Mouse (Mus musculus): Measurements from ENCODE around the gene Rassf10. TPM values are rescaled to one million over a fixed set of nuclear protein-coding genes. Genes with fewer than 3 reads are reported as not detected.
"Not testable (repeated sequence)": the region's sequence is repeated elsewhere in the genome, so short reads cannot be mapped to it uniquely, and the experiment has no call there.

Rassf10 gene
- 1 to 10 TPM in 1 of 2 experiments, under 1 TPM in 1; 0.61 to 4.0 TPM for total RNA-seq (2021)
- long read RNA-seq, experiment 1, partial matches to known transcripts = 0 of 1 reads
- long read RNA-seq, experiment 1, other reads (novel, unspliced or antisense) = 0 of 1 reads
- long read RNA-seq, experiment 2, transcript Rassf10-201 (1 exons, 3,496 nt) = major isoform, 20 of 20 reads
- long read RNA-seq, experiment 2, partial matches to known transcripts = 0 of 20 reads
- long read RNA-seq, experiment 2, other reads (novel, unspliced or antisense) = 0 of 20 reads

DNA sequence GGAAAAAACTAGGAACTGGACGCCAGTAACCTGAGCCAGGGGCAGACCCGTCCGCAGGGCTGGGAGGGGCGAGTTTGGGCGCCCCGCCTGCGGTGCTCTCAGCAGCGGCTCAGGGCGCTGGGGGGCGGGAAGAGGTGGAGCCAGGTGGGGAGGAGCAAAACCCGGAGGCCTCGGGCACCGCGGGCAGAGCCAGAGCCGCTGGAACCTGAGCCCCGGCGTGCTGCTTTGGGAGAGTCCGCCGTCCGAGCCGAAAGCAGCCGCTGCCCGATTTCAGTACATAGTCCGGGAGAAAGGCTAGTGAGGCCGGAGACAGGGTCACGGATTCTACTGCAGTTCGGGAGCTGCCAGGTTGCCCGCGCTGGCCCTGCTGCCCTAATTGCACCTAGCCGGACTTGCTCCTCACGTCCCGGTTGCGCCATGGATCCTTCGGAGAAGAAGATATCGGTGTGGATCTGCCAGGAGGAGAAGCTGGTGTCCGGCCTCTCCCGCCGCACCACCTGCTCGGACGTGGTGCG is at the start of gene Rassf10:
Gene Rassf10 (plus strand): TSS at position 186 of the 515 bp plus-strand sequence.
- peak; percentile 71 to 93 for DNase-seq (ENCODE audit: low spot score in 2 of 2)

DNA sequence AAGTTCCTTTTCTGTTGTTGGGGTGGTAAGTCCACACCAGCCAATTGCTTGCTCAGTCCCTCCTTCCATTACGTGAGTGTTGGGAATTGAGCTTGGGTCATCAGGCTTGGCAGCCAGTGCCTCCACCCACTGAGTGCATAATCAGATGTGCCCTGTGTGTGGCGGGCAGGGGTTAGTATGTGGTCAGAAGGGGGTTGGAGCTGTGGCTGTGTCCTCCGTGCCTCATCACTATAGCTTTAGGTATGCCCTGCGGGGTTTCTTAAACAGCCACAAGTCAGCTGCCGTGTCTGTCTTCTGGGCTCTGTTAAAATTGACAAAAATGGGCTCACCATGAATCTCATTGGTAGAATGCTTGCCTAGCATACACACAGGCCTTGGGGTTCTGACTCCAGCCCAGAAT is 46.9 kb upstream of the Rassf10 start:
- no peak for DNase-seq (ENCODE audit: low spot score in 2 of 2)

DNA sequence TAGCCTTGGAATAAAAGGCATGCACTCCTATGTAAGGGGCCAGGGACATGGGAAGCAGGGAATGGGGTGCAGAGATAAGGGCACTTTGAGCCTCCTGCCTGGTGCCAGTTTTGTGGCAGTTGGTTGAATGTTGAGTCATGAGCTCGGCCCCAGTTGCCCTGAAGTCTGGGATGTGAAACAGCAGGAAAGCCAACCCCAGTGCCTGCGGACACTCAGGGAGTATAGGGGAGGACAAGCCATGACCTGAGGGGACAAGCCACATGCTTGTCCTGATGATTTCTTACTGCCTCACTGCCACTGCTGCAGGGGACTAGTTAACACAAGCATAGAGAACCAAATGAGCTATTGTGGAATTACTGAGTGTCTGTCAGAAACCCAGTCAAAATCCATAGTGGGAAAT is 46.3 kb upstream of the Rassf10 start:
- no peak for DNase-seq (ENCODE audit: low spot score in 2 of 2)

DNA sequence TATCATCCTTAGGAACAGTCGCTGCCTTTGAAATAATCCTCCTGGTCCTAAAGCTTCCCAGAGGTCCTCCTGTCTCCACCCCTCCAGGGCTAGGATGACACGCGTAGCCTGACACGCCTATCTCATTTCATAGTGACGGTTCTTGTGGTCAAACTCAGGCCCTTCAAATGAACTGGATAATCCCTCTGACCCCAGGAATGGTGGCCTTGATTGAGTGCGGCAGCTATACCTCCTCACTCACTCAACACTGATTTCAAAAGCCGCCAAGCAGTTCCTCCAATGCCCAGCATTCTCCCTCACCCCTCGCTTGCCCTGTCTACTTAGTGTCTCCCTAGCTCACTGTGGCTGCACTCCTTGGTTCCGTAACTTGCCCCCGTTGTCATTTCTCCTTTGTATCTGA is 44.6 kb upstream of the Rassf10 start:
- no peak for DNase-seq (ENCODE audit: low spot score in 2 of 2)

DNA sequence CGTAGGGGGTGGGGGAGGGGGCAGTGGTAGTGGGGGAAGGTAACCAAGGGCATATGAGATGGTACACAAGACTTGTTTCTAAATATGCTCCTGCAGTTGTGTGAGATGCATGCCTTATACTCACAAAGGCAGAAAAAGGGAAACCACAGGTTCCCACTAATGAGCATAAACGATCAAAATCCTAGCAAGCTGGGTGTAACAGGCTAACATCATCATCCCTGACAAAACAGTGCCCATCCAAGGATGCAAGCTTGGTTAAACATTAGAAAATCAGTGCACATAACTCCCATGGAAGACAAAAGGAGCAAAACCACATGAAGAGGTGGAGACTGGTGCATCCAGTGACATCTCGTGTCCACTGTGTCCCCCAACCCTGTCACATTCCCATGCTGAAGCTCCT is 40.8 kb upstream of the Rassf10 start:
- DNase-seq (ENCODE audit: low spot score in 2 of 2) = no peak

DNA sequence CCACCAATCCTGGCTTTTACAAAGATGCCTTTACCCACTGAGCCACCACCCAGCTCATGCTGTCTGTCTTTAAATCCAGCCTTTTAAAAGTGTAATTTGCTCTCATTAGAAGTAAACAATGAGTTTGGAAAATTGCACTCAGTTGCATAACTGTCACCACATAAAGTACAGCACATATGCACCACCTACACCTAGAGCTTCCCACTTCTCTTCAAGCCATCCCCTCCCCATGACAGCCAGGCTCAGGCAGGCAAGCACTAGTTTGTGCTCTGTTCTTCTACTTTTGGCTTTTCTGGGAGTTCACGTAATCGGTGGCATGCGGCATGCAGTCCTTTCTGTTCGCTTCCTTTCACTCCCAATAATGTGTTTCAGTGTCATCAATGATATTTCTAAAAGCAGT is 38.2 kb upstream of the Rassf10 start:
- DNase-seq (ENCODE audit: low spot score in 2 of 2) = no peak

DNA sequence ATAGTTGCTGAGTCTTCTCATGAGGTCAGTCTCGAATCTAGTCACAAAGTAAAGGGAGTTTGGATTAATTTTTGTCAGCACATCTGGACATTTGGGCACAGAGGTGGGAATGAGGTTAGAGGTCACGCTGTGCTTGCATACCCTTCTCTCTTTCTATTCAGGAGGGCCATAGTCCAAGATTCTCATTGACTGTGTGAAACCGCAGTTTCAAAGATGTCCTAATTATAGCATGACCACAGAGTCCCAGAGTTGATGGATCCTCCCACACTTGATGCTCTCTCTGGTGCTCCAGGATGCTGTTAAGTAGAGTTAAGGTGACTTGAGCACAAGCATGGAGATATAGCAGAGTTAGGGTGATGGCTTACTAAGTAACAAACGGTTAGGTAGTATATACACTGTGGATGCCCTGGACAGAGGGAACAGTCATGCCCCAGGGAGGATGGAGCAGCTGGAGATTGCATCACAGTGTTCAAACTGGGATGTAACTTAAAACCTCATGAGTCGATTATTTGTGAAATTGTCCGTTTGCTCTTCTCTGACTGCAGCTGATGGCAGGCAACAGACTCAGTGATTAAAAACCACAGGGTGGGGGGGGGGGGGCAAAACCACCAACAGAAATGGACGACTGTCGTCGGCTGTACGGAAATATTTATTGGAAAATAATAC is 36.0 kb upstream of the Rassf10 start:
- no peak for DNase-seq (ENCODE audit: low spot score in 2 of 2)

DNA sequence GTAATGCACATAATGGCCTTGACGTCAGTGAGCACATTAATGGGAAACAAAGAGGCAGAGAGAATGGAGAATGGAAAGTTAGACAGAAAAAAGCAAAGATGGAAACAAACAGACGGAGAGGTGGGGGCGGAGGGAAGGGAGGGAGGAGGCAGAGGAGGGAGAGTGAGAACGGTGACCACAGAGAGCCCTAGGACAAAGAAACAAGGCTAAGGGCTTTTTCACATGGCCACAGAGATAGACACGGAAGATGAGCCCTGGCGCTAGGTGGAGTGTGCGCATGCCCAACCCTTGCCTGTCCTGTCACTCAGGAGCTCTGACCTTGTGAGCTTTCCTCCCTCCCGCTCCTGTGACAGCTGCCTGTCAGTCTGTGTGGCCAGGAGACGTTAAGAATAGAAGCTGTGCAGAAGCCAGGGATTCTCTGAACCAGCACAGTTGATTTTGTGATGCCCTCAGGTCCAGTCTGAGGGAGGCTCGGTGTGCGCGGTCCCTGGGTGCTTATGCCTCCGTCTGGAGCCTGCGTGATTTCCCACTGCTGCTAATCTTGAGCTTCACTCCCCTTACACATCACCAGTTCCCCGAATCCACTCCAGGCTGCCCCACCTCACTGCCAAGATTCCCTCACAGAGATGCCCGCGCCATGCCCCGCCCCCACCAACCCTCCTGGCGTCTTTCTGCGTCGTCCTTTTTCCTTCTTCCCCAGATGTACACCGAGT is 35.3 kb upstream of the Rassf10 start:
- DNase-seq (ENCODE audit: low spot score in 2 of 2) = peak; percentile 32 to 41

DNA sequence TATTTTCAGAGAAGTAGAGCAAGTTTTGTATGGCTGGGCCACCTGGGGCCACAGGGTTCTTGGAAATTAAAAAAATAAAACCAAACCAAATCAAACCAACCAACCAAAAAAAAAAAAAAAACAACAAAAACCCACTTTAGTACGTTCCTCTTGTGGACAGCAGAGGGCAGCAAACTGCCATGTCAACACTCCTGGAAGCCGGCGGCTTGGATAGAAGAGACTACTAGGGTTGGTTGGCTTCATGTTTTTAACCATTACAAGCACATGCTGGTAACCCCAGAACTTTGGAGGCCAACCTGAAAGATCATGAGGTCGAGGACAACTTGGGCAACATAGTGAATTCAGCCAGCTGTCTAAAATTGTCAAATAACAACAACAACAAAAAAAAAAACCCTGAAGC is 33.9 kb upstream of the Rassf10 start:
- peak; percentile 39 to 54 for DNase-seq (ENCODE audit: low spot score in 2 of 2)

DNA sequence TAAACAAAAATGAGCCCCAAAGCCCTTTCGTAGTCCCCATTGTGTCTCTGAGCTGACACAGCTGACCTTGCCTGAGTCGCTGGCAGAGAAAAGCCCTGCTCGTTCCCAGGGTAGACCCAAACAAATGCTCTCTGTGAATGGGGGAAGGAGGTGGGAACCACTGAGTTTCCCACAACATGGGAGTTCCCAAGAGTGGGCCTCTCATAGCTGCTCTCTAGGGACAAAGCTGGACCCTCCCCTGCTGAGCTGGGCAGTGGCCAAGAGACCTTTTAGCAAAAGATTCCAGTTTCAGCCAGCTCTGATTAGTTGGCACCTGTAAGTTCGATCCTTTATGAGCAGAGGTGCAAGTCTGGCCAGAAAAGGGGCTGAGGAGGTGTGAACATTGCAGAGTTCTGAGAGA is 31.0 kb upstream of the Rassf10 start:
- DNase-seq (ENCODE audit: low spot score in 2 of 2) = no peak

DNA sequence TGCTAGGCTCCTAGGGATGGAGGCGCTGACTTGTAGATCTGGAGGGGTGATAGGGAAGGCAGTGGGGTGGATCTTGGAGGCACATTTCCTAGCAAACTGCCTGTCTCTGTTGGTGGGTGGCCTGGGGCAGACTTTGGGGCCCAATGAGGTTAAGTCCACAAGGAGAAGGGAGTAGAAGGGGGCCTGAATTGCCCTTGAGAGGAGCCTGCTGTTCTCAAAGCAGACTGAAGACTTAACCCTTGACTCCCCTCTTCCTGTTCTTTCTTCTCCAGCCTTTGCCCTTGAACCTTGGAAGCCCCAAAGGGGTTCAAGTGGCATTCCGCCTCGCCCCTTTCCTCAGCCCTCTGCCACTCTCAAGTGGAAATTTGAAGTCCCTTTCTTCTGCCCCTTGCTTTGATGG is 30.1 kb upstream of the Rassf10 start:
- no peak for DNase-seq (ENCODE audit: low spot score in 2 of 2)

DNA sequence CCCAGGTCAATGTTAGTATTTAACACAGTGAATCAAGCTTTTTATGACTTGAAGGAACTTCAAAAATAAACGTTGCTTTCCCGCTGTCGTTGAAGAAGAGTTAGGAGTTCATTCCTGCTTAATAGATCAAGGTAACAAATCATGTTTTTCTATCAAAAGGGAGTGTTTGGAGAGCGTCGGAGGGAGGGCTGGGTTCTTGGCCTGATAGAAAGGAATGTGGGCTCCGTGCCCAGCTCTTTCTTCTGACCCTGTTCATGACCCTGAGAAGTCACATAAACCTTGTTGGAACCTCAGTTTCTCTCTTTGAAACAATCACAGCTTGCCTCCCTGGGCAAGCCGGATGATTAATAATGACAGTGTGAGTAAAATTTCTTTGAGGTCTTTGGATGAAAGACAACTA is 23.1 kb upstream of the Rassf10 start:
- peak in 1 of 2 experiments; percentile 25 for DNase-seq (ENCODE audit: low spot score in 2 of 2)

DNA sequence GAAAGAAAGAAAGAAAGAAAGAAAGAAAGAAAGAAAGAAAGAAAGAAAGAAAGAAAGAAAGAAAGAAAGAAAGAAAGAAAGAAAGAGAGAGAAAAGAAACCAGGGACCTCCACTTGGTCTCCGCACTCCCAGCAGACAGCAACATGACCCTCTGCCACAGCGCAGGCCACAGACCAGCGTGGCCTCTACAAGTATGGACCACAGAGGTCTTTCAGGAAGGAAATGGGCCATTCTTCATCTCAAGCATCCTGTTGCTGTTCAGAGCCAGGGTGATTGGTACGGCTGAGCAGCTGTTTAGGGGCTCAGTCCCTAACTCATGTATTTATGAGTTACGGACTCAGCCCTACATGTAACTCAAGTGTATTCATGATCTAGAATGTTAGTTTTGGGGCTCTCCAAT is 17.9 kb upstream of the Rassf10 start:
- not testable (repeated sequence) for DNase-seq (ENCODE audit: low spot score in 2 of 2)

DNA sequence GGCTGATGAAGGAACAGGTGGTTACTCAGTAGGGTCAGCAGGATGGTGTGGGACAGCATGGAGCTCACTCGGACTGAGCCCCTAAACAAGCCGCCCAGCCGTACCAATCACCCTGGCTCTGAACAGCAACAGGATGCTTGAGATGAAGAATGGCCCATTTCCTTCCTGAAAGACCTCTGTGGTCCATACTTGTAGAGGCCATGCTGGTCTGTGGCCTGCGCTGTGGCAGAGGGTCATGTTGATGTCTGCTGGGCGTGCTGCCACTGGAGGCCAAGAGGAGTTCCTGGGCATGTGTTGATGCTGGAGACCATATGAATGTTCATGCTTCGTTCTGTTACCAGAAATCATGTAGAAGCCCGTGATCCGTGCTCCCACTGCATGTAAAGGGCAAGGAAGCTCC is 16.7 kb upstream of the Rassf10 start:
- DNase-seq (ENCODE audit: low spot score in 2 of 2) = no peak

DNA sequence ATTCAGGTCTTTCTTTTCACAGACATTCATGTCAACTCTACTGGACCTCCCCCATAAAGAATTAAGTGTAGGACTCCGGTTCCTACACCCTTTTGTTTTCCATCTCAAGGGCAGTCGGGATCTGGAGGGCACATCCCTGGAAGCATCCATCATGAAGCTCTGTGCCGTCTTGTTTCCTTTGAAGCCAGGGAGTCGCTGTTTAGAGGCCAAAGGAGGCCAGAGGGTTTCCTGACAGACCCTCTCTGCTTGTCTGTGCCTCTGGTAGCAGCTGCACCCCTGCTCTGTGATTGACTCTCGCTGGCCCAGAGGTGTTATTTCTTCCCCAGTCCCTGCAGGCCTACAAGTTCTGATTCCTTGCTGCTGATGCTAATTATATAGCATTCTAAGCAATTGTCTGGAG is 14.8 kb upstream of the Rassf10 start:
- no peak for DNase-seq (ENCODE audit: low spot score in 2 of 2)

DNA sequence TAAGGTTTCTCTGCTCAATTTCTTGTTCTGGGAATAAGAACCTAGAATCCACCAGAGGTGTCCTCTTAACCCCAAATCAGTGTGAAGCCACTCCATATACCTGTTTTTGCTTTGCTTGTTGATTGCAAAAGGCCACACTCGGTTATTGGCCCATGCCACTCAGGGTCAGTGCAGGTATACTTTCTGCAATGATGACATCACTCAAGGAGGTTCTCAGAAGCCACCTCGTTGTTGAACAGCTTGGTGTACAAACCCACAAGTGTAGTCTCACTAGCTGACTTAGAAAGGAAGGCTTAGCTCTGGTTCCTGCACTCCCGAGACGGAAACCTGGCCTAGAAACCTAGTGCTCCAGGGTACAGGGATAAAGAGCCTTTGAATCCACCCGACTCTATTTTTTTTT is 11.2 kb upstream of the Rassf10 start:
- no peak for DNase-seq (ENCODE audit: low spot score in 2 of 2)

DNA sequence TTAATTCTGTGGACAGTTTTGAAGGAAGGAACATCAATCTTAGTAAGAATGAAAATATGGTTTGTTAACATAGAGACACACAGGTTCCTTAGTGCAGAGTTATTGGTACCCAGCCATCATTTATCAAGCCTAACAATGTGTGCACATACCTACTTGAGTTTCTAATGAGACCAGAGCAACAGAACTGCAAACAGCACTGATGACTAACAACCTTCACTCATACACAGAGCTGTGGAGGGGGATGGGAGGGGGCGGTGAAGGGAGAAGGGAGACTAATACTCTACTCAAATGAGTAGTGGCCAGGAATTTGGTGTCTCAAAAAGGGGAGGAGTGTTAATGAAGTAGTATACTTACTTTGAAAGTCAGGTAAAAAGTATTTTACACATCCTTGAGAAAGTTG is 10.7 kb upstream of the Rassf10 start:
- no peak for DNase-seq (ENCODE audit: low spot score in 2 of 2)

DNA sequence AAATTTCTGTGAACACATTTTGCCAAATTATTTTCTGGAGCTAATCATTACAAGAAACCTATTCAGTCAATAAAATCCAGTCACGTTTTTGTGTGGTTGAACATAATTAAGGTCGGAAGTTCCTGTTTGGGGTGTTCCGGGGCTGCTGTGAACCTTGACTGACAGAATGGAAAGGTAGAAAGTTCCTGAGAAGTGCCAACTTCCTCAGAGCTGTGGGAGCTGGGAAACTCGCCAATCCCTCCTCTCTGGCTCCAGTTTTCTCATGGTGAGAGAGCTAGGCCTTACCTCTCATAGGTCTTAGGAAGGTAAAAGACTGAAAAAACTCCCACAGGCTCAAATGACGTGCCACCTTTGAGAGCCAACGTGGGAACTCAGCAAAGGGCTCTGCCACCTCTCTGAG is 7.1 kb upstream of the Rassf10 start:
- no peak for DNase-seq (ENCODE audit: low spot score in 2 of 2)

DNA sequence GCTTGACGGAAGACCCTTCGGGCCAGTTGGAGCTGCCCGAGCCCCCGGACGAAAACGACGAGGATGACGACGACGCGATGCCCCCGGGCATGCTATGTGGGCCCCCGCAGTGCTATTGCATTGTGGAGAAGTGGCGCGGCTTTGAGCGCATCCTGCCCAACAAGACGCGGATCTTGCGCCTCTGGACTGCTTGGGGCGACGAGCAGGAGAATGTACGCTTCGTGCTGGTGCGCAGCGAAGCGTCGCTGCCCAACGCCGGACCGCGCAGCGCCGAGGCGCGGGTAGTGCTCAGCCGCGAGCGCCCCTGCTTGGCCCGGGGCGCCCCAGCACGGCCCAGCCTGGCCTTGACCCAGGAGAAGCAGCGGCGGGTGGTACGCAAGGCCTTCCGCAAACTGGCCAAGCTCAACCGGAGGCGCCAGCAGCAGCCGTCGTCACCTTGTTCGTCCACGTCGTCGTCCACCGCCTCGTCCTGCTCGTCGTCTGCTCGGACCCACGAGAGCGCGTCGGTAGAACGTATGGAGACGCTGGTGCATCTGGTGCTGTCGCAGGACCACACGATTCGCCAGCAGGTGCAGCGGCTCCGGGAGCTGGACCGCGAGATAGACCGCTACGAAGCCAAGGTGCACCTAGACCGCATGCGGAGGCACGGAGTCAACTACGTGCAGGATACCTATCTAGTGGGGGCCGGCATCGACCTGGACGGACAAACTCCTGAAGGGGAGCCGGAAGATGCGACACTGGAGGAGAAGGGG is 765 bp downstream of the Rassf10 start:
- peak; percentile 28 to 45 for DNase-seq (ENCODE audit: low spot score in 2 of 2)

DNA sequence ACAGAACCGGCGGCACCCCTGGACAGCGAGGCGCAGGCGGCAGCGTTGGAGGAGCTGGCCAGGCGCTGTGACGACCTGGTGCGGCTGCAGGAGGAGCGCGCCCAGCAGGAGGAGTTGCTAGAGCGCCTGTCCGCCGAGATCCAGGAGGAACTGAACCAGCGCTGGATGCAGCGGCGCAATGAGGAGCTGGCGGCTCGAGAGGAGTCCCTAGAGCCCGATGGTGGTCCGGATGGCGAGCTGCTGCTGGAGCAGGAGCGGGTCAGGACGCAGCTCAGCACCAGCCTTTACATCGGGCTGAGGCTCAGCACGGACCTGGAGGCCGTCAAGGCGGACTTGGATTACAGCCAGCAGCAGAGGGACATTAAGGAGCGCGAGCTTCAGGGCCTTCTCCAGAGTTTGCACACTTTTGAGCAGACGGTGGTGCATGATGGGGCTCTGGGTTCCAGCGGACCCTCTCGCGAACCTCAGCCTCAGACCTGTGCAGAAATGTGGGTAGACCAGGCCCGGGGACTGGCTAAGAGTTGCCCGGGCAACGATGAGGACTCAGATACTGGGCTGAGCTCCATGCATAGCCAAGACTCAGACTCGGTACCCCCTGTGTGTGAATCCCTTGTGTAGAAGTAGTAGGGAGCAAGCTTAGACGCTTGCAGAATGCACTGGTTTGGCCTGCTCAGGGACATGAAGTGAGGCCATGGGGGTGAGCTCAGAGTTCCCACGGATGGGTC is 1.5 kb downstream of the Rassf10 start:
- peak; percentile 25 to 52 for DNase-seq (ENCODE audit: low spot score in 2 of 2)

DNA sequence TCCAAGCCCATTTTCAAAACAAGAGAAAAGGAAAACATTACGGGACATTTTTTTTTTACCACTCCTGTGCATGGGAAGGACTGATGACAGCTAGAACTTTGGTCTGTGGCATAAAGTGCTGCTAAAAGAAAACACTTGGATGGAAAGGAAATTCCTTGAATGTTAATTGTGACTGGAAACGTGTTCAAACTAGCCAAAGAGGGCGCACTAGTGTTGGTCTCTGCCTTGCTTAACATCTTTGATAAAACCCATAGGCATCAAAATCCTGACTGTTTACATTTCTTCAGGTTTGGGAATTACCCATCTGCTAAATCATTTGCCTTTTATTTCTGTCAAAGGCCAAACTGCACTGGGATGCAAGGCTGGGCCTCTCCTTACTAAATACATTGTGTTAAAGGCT is 2.2 kb downstream of the Rassf10 start:
- no peak for DNase-seq (ENCODE audit: low spot score in 2 of 2)

Data from adrenal gland, adult 18-20 months (tissue).